Mouse (Mus musculus): Measurements from ENCODE around the gene Mrps36. TPM values are rescaled to one million over a fixed set of nuclear protein-coding genes. Genes with fewer than 3 reads are reported as not detected.

Mrps36 gene
- total and polyA plus RNA-seq, 2 experiments from 2014 or later, result 58.7 to 180 TPM

- WGBS, result 83% methylated on average over 10 of the region's 10 CpGs
- H3K9ac ChIP-seq (replicated peaks; ENCODE audit: low read length), result no peak overlapping the region
Measured at GRCm38 (mm10) chr13:100725194-100725593, 19.3 kb downstream of the Mrps36 start.

GRCm38 (mm10) chr13:100724051-100724754 lies 20.3 kb downstream of the Mrps36 start:
- Histone ChIP-seq H3K4me3 (ENCODE audit: low read length) (no peak overlapping the region), H3K4me2 (ENCODE audit: low read depth, low read length) (no peak overlapping the region), H3K4me1 (ENCODE audit: insufficient read depth, low read length) (peaks cover 1% of the 10 kb centered on the region), H3K36me3 (ENCODE audit: insufficient read depth, low read length) (peaks cover 3% of the 10 kb centered on the region; the same call in 1 of the 2 replicates), H3K9me3 (ENCODE audit: low read length) (no peaks in the 10 kb centered on the region), H3K9ac (replicated peaks; ENCODE audit: low read length) (no peak overlapping the region; the same call in 1 of the 2 replicates), H3K27me3 (ENCODE audit: insufficient read depth, low read length) (no peaks in the 10 kb centered on the region), H3K27ac (peak overlapping the region; percentile 45; the same call in 1 of the 2 replicates)
- DNase-seq (ENCODE audit: low spot score) (peak; percentile 73), ATAC-seq (peak; percentile 79)
- TF ChIP-seq CTCF (IDR thresholded peaks at IDR 0.05; ENCODE audit: low read depth), result no peak
- WGBS, result 47% methylated on average over 7 of the region's 7 CpGs

More at GRCm38 (mm10) chr13:100725194-100725593, 19.3 kb downstream of the Mrps36 start:
- DNase-seq (ENCODE audit: low spot score), result no peak
- H3K36me3 ChIP-seq (ENCODE audit: insufficient read depth, low read length), result no peaks in the 10 kb centered on the region; the same call in 1 of the 2 replicates
- H3K4me2 ChIP-seq (ENCODE audit: low read depth, low read length), result no peak overlapping the region
- H3K4me1 ChIP-seq (ENCODE audit: insufficient read depth, low read length), result peaks cover 10% of the 10 kb centered on the region
- peak overlapping the region; percentile 26; the same call in 1 of the 2 replicates for H3K27ac ChIP-seq
- no peak overlapping the region for H3K4me3 ChIP-seq (ENCODE audit: low read length)
- H3K27me3 ChIP-seq (ENCODE audit: insufficient read depth, low read length), result no peaks in the 10 kb centered on the region
- ATAC-seq, result no peak
- TF ChIP-seq CTCF (IDR thresholded peaks at IDR 0.05; ENCODE audit: low read depth), result no peak
- no peaks in the 10 kb centered on the region for H3K9me3 ChIP-seq (ENCODE audit: low read length)

DNA sequence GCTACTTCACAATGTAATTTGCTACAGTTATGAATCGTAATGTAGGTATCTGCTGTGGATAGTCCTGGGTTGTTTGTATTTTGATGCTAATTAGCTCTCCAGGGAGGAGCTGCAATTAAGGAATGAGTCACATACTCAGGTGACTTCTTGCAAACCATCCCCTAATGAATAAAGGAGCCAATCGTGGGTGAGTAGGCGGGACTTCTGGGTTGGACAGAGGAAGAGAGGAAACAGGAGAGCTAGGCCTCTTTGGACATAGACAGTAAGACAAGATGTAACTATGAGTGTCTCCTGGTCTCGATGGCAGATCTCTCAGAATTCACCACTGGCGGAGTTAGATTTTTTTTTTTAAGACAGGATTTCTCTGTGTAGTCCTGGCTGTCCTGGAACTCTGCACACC lies 22.8 kb downstream of the Mrps36 start:
- H3K9me3 ChIP-seq (ENCODE audit: low read length), result no peaks in the 10 kb centered on the region
- H3K27me3 ChIP-seq (ENCODE audit: insufficient read depth, low read length), result no peaks in the 10 kb centered on the region
- no peak for ATAC-seq
- H3K27ac ChIP-seq, result no peak overlapping the region
- H3K9ac ChIP-seq (replicated peaks; ENCODE audit: low read length), result no peak overlapping the region
- no peak overlapping the region for H3K4me2 ChIP-seq (ENCODE audit: low read depth, low read length)
- no peak overlapping the region for H3K4me3 ChIP-seq (ENCODE audit: low read length)
- no peak for DNase-seq (ENCODE audit: low spot score)
- no peaks in the 10 kb centered on the region for H3K4me1 ChIP-seq (ENCODE audit: insufficient read depth, low read length)
- WGBS, result 80% methylated on average over 5 of the region's 5 CpGs
- no peak for TF ChIP-seq CTCF (IDR thresholded peaks at IDR 0.05; ENCODE audit: low read depth)
- peaks cover 18% of the 10 kb centered on the region for H3K36me3 ChIP-seq (ENCODE audit: insufficient read depth, low read length)

- no peak for TF ChIP-seq CTCF (IDR thresholded peaks at IDR 0.05; ENCODE audit: low read depth)
- ATAC-seq (no peak), DNase-seq (ENCODE audit: low spot score) (no peak)
- Histone ChIP-seq H3K9ac (replicated peaks; ENCODE audit: low read length) (no peak overlapping the region), H3K27ac (no peak overlapping the region), H3K4me3 (ENCODE audit: low read length) (no peak overlapping the region), H3K4me1 (ENCODE audit: insufficient read depth, low read length) (no peaks in the 10 kb centered on the region), H3K27me3 (ENCODE audit: insufficient read depth, low read length) (no peaks in the 10 kb centered on the region), H3K9me3 (ENCODE audit: low read length) (no peaks in the 10 kb centered on the region), H3K4me2 (ENCODE audit: low read depth, low read length) (no peak overlapping the region), H3K36me3 (ENCODE audit: insufficient read depth, low read length) (peaks cover 42% of the 10 kb centered on the region)
- 94% methylated on average over 6 of the region's 6 CpGs for WGBS
Measured at GRCm38 (mm10) chr13:100715467-100715866, 29.0 kb downstream of the Mrps36 start.

- Histone ChIP-seq H3K27ac (no peak overlapping the region), H3K9ac (replicated peaks; ENCODE audit: low read length) (no peak overlapping the region), H3K27me3 (ENCODE audit: insufficient read depth, low read length) (no peaks in the 10 kb centered on the region), H3K4me3 (ENCODE audit: low read length) (no peak overlapping the region), H3K9me3 (ENCODE audit: low read length) (no peaks in the 10 kb centered on the region), H3K4me1 (ENCODE audit: insufficient read depth, low read length) (no peaks in the 10 kb centered on the region), H3K36me3 (ENCODE audit: insufficient read depth, low read length) (peaks cover 61% of the 10 kb centered on the region), H3K4me2 (ENCODE audit: low read depth, low read length) (no peak overlapping the region)
- ATAC-seq (no peak), DNase-seq (ENCODE audit: low spot score) (no peak)
- no peak for TF ChIP-seq CTCF (IDR thresholded peaks at IDR 0.05; ENCODE audit: low read depth)
- 89% methylated on average over 7 of the region's 7 CpGs for WGBS
Measured at GRCm38 (mm10) chr13:100706206-100706605, 38.3 kb downstream of the Mrps36 start.

GRCm38 (mm10) chr13:100703468-100703867 lies 41.0 kb downstream of the Mrps36 start:
- Histone ChIP-seq H3K27me3 (ENCODE audit: insufficient read depth, low read length) (no peaks in the 10 kb centered on the region), H3K4me3 (ENCODE audit: low read length) (no peak overlapping the region), H3K4me2 (ENCODE audit: low read depth, low read length) (no peak overlapping the region), H3K27ac (no peak overlapping the region), H3K4me1 (ENCODE audit: insufficient read depth, low read length) (no peaks in the 10 kb centered on the region), H3K9ac (replicated peaks; ENCODE audit: low read length) (no peak overlapping the region), H3K36me3 (ENCODE audit: insufficient read depth, low read length) (peaks cover 45% of the 10 kb centered on the region), H3K9me3 (ENCODE audit: low read length) (no peaks in the 10 kb centered on the region)
- whole genome bisulfite sequencing, result 97% methylated on average over 2 of the region's 2 CpGs
- ATAC-seq, result no peak
- TF ChIP-seq CTCF (IDR thresholded peaks at IDR 0.05; ENCODE audit: low read depth), result peak; percentile 31
- DNase-seq (ENCODE audit: low spot score), result no peak

- no peak overlapping the region for H3K4me2 ChIP-seq (ENCODE audit: low read depth, low read length)
- no peaks in the 10 kb centered on the region for H3K4me1 ChIP-seq (ENCODE audit: insufficient read depth, low read length)
- no peak for TF ChIP-seq CTCF (IDR thresholded peaks at IDR 0.05; ENCODE audit: low read depth)
- H3K4me3 ChIP-seq (ENCODE audit: low read length), result no peak overlapping the region
- H3K27ac ChIP-seq, result no peak overlapping the region
- peaks cover 34% of the 10 kb centered on the region for H3K36me3 ChIP-seq (ENCODE audit: insufficient read depth, low read length)
- H3K9me3 ChIP-seq (ENCODE audit: low read length), result no peaks in the 10 kb centered on the region
- H3K9ac ChIP-seq (replicated peaks; ENCODE audit: low read length), result no peak overlapping the region
- no peaks in the 10 kb centered on the region for H3K27me3 ChIP-seq (ENCODE audit: insufficient read depth, low read length)
- ATAC-seq, result no peak
- 96% methylated on average over 10 of the region's 10 CpGs for WGBS
- no peak for DNase-seq (ENCODE audit: low spot score)
Measured at GRCm38 (mm10) chr13:100698866-100699265, 45.6 kb downstream of the Mrps36 start.
